Mouse (Mus musculus) right cerebral cortex, postnatal 4 days (tissue): Measurements from ENCODE around the gene Papola.

ENCODE experiments used
- DNase-seq: peaks from one replicate; pipeline ENCODE4 v3.0.0-alpha.2; 2022

Gene Papola

GRCm38 (mm10) chr12:105867646-105868045 lies 83.2 kb downstream of the Papola start:
- DNase-seq = no peak

DNA sequence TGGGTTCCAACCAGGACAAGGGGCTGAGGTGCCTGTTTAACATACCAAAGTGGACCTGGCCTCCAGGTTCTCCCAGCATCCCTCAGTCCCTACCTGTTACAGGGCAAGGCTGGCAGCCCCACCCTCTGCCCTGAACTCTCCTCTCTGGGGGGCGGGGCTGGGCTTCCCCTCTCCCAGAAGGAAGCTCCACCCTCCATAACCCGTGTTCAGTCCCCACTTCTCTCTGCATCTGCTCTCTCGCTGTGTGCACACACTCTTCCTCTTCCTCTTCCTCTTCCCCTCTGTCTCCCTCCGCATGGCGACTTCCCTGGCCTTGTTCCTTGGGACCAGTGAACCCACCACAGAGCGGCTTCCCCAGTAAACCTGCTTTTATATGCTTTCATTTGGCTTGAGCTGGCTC lies 84.7 kb downstream of the Papola start:
- no peak for DNase-seq

- no peak for DNase-seq
These were observed 85.2 kb downstream of the Papola start for GRCm38 (mm10) chr12:105869696-105870095.

GRCm38 (mm10) chr12:105873283-105873682 lies 88.8 kb downstream of the Papola start:
- no peak for DNase-seq

DNA sequence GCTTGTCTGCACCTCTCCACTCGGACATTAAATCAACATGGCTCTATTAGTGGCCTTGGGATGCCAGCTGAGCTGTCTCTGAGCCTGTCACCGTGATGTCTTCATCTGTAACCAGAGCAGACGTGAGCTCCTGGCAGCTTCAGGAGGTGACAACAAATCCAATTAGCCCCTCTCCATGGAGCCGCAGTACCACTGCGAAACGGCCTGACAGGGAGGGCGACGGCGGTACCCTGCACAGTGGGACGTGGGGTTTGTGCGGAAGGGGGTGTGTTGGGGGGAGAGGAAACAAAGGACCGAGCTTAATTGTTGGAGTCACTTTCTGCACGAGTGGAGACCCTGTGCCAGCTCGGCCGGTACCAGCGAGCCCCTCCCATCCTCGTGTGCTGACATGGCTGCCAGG lies 90.6 kb downstream of the Papola start:
- no peak for DNase-seq

GRCm38 (mm10) chr12:105876521-105876920 lies 92.0 kb downstream of the Papola start:
- no peak for DNase-seq

GRCm38 (mm10) chr12:105876931-105877330 lies 92.4 kb downstream of the Papola start:
- DNase-seq = no peak

GRCm38 (mm10) chr12:105878746-105879145 lies 94.3 kb downstream of the Papola start:
- no peak for DNase-seq

- DNase-seq = no peak
These were observed 99.5 kb downstream of the Papola start for GRCm38 (mm10) chr12:105883799-105884514.

GRCm38 (mm10) chr12:105884515-105885323 lies 100.2 kb downstream of the Papola start:
- no peak for DNase-seq
